Mouse (Mus musculus) intestine, embryonic 14.5 days (tissue): ENCODE results near the gene 4930579F01Rik. TPM values are rescaled to one million over a fixed set of nuclear protein-coding genes. Genes with fewer than 3 reads are reported as not detected.
A peak's percentile ranks its signal among the peaks of the same experiment; 100 is the strongest.

ENCODE experiments used
- ATAC-seq: fragments of 200-750 bp; cut with Nextera tagmentation; replicated peaks from 2 replicates; pipeline ENCODE4 v1.8.0; 2017; ENCODE audit warnings: low read depth, moderate number of reproducible peaks, moderate TSS enrichment, moderate library complexity; ENCODE audit not compliant: low FRiP score, low TSS enrichment
- DNase-seq: peaks from one replicate; pipeline ENCODE4 v3.0.0-alpha.2; 2018; ENCODE audit warnings: low spot score
- H3K27ac ChIP-seq: fragments of 300-500 bp; sonication (generic); 2 replicates; pipeline ENCODE4 v1.5.1; 2014; ENCODE audit warnings: low read depth, mild to moderate bottlenecking, control low read depth
- H3K27me3 ChIP-seq: fragments of 300-500 bp; sonication (generic); replicated peaks from 2 replicates; pipeline ENCODE4 v1.6.1; 2014; ENCODE audit warnings: low read length, control low read depth; ENCODE audit not compliant: control insufficient read depth, insufficient read depth
- H3K36me3 ChIP-seq: fragments of 300-500 bp; sonication (generic); 2 replicates; pipeline ENCODE4 v1.6.1; 2014; ENCODE audit warnings: low read length, control low read depth; ENCODE audit not compliant: control insufficient read depth, insufficient read depth
- H3K4me1 ChIP-seq: fragments of 300-500 bp; sonication (generic); replicated peaks from 2 replicates; pipeline ENCODE4 v1.6.1; 2014; ENCODE audit warnings: low read length, control low read depth, mixed read lengths; ENCODE audit not compliant: control insufficient read depth, insufficient read depth
- H3K4me2 ChIP-seq: fragments of 300-500 bp; sonication (generic); 2 replicates; pipeline ENCODE4 v1.6.1; 2014; ENCODE audit warnings: low read length
- H3K4me3 ChIP-seq: fragments of 300-500 bp; sonication (generic); 2 replicates; pipeline ENCODE4 v1.5.1; 2014; ENCODE audit warnings: low read depth, low read length, control low read depth, mixed read lengths
- H3K9ac ChIP-seq: fragments of 300-500 bp; sonication (generic); 2 replicates; pipeline ENCODE4 v1.6.1; 2014; ENCODE audit warnings: mild to moderate bottlenecking, low read length
- H3K9me3 ChIP-seq: fragments of 300-500 bp; sonication (generic); 2 replicates; pipeline ENCODE4 v1.6.1; 2016; ENCODE audit warnings: low read length, control low read depth; ENCODE audit not compliant: control insufficient read depth
- WGBS: fragments of 180-500 bp; shearing (Covaris S2); extraction: QIAGEN DNeasy Blood & Tissue Kit; methylation state at CpG from one replicate; pipeline ENCODE4 v1.1.7; 2014; 5-methylcytosine and 5-hydroxymethylcytosine counted together
- polyA plus RNA-seq: library from polyadenylated mRNA; unstranded; fragments of >200 nt; fragmentation: Nextera tagmentation; extraction: Ambion mirVana; gene quantifications from 2 replicates; pipeline ENCODE4 v1.2.1, GENCODE M21; 2014

The 4930579F01Rik gene
- polyA plus RNA-seq, 1 experiment from 2014 or later: not detected

DNA sequence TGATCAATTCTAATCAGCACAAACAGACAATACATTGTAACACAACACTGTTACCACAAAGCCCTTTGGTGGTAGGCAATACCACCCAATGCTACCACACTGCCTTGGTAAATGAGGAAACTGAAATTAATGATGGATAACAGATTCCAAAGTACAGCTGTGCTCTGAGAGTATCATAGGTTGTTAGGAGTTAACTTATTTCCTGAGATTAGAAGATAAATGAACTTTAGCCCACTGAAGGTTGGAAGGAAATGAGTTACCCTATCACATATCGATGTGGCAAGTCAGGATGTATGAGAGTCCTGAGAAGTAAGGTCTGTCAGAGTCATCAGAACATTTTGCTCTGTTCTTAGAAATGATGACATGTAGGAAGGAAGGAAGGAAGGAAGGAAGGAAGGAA, 59.1 kb downstream of the 4930579F01Rik start:
- Histone ChIP-seq H3K9me3 (no peaks in the 10 kb centered on the region), H3K36me3 (no peaks in the 10 kb centered on the region), H3K4me1 (no peaks in the 10 kb centered on the region), H3K4me3 (no peak overlapping the region), H3K27me3 (no peaks in the 10 kb centered on the region), H3K27ac (no peak overlapping the region), H3K4me2 (no peak overlapping the region), H3K9ac (no peak overlapping the region)
- ATAC-seq (no peak), DNase-seq (no peak)
- WGBS: 73% methylated on average over 1 of the region's 1 CpGs

DNA sequence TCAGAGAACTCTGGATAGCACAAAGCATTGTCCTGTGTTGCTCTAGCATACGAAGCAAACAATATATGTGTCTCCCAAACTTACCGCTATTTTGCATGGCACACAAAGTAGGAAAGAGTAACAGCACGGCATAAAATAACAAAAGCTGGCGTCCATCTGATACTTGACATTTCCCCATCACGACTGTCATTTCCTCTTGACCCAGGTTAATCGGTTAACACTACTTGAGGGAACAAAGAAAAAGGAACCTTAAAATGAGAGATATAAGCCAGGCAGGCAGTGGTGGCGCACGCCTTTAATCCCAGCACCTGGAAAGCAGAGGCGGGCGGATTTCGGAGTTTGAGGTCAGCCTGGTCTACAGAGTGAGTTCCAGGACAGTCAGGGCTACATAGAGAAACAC, 59.7 kb downstream of the 4930579F01Rik start:
- Histone ChIP-seq H3K9ac (no peak overlapping the region), H3K9me3 (no peaks in the 10 kb centered on the region), H3K4me1 (no peaks in the 10 kb centered on the region), H3K4me2 (no peak overlapping the region), H3K27ac (no peak overlapping the region), H3K27me3 (no peaks in the 10 kb centered on the region), H3K36me3 (no peaks in the 10 kb centered on the region), H3K4me3 (no peak overlapping the region)
- DNase-seq: peak; percentile 40
- WGBS: 81% methylated on average over 9 of the region's 11 CpGs
- no peak for ATAC-seq

DNA sequence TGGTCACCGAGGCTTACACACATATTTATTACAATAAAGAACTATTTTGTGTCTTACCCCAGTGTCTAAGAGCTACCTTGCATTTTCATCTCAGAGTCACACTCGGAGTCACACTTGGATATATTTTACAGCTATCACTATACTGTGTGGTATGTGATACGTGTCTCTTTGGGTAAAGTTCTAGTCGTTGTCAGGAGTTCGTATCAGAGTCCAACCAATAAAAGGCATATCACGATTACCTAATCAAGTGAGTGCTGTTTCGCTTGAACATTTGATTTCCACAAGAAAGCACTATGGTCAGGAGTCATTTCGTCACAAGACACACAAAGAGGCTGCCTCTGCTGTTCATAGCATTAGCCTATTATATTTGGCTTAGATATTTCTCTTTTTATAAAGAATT, 60.2 kb downstream of the 4930579F01Rik start:
- 87% methylated on average over 8 of the region's 8 CpGs for WGBS
- Histone ChIP-seq H3K27ac (no peak overlapping the region), H3K9me3 (no peaks in the 10 kb centered on the region), H3K4me1 (no peaks in the 10 kb centered on the region), H3K4me2 (no peak overlapping the region), H3K4me3 (no peak overlapping the region), H3K9ac (no peak overlapping the region), H3K36me3 (no peaks in the 10 kb centered on the region), H3K27me3 (no peaks in the 10 kb centered on the region)
- DNase-seq (no peak), ATAC-seq (no peak)

DNA sequence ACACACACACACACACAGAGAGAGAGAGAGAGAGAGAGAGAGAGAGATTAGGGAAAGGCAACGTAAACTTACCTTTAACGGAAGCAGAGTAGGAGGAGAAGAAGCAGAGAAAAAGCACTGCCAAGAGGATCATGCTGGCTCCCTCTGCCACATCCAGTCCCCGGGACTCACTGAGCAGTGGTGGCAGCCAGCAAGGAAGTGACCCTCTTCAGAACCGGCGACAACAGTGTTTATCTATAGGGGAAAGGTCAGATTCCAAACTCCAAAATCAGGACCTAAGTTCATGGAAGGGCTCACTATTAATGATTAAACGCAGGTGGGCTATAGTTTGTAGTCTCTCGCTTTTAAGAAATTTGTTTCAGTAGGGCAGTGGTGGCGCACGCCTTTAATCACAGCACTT, 62.5 kb downstream of the 4930579F01Rik start:
- Histone ChIP-seq H3K9me3 (no peaks in the 10 kb centered on the region), H3K4me2 (no peak overlapping the region), H3K9ac (no peak overlapping the region), H3K27me3 (no peaks in the 10 kb centered on the region), H3K4me1 (no peaks in the 10 kb centered on the region), H3K4me3 (0 out of 2 replicates have a peak overlapping the region, but pooled peaks have one; percentile 1), H3K27ac (peak overlapping the region; percentile 16; the same call in 1 of the 2 replicates), H3K36me3 (no peaks in the 10 kb centered on the region)
- DNase-seq (peak; percentile 50), ATAC-seq (0 out of 2 replicates have a peak, but pooled peaks have one; percentile 42)
- 48% methylated on average over 9 of the region's 9 CpGs for whole genome bisulfite sequencing

GRCm38 (mm10) chr3:138130692-138131091, 62.9 kb downstream of the 4930579F01Rik start:
- H3K36me3 ChIP-seq: no peaks in the 10 kb centered on the region
- no peak for ATAC-seq
- H3K4me1 ChIP-seq: no peaks in the 10 kb centered on the region
- H3K9me3 ChIP-seq: no peaks in the 10 kb centered on the region
- 77% methylated on average over 1 of the region's 1 CpGs for WGBS
- no peak overlapping the region; the same call in 1 of the 2 replicates for H3K4me2 ChIP-seq
- H3K4me3 ChIP-seq: 0 out of 2 replicates have a peak overlapping the region, but pooled peaks have one; percentile 1
- H3K27me3 ChIP-seq: no peaks in the 10 kb centered on the region
- H3K27ac ChIP-seq: peak overlapping the region; percentile 16; the same call in 1 of the 2 replicates
- peak; percentile 43 for DNase-seq
- H3K9ac ChIP-seq: no peak overlapping the region

- DNase-seq (peak; percentile 29), ATAC-seq (no peak)
- WGBS: 82% methylated on average over 6 of the region's 6 CpGs
- H3K27ac ChIP-seq: no peak overlapping the region
- H3K9ac ChIP-seq: no peak overlapping the region
- no peak overlapping the region for H3K4me2 ChIP-seq
- no peaks in the 10 kb centered on the region for H3K27me3 ChIP-seq
- H3K36me3 ChIP-seq: no peaks in the 10 kb centered on the region
- no peaks in the 10 kb centered on the region for H3K9me3 ChIP-seq
- H3K4me3 ChIP-seq: no peak overlapping the region
- H3K4me1 ChIP-seq: no peaks in the 10 kb centered on the region
Measured at GRCm38 (mm10) chr3:138129110-138129509, 64.5 kb downstream of the 4930579F01Rik start.

- H3K4me3 ChIP-seq: no peak overlapping the region
- ATAC-seq (no peak), DNase-seq (peak; percentile 24)
- no peak overlapping the region for H3K9ac ChIP-seq
- 82% methylated on average over 10 of the region's 10 CpGs for WGBS
- H3K9me3 ChIP-seq: no peaks in the 10 kb centered on the region
- no peak overlapping the region for H3K4me2 ChIP-seq
- no peaks in the 10 kb centered on the region for H3K27me3 ChIP-seq
- H3K27ac ChIP-seq: no peak overlapping the region
- no peaks in the 10 kb centered on the region for H3K4me1 ChIP-seq
- no peaks in the 10 kb centered on the region for H3K36me3 ChIP-seq
Measured at GRCm38 (mm10) chr3:138123842-138124241, 69.8 kb downstream of the 4930579F01Rik start.

GRCm38 (mm10) chr3:138121461-138121860, 72.2 kb downstream of the 4930579F01Rik start:
- ATAC-seq: no peak
- no peaks in the 10 kb centered on the region for H3K4me1 ChIP-seq
- H3K4me3 ChIP-seq: no peak overlapping the region
- no peak overlapping the region for H3K4me2 ChIP-seq
- H3K27me3 ChIP-seq: no peaks in the 10 kb centered on the region
- H3K9me3 ChIP-seq: no peaks in the 10 kb centered on the region
- no peak overlapping the region for H3K9ac ChIP-seq
- no peak for DNase-seq
- no peak overlapping the region for H3K27ac ChIP-seq
- H3K36me3 ChIP-seq: no peaks in the 10 kb centered on the region
- 93% methylated on average over 2 of the region's 2 CpGs for WGBS

- H3K4me2 ChIP-seq: no peak overlapping the region
- DNase-seq (peak; percentile 41), ATAC-seq (no peak)
- no peaks in the 10 kb centered on the region for H3K4me1 ChIP-seq
- H3K4me3 ChIP-seq: no peak overlapping the region
- H3K27ac ChIP-seq: no peak overlapping the region
- H3K9me3 ChIP-seq: no peaks in the 10 kb centered on the region
- WGBS: 92% methylated on average over 16 of the region's 16 CpGs
- no peaks in the 10 kb centered on the region for H3K36me3 ChIP-seq
- H3K27me3 ChIP-seq: no peaks in the 10 kb centered on the region
- no peak overlapping the region for H3K9ac ChIP-seq
Measured at GRCm38 (mm10) chr3:138119444-138120105, 74.0 kb downstream of the 4930579F01Rik start.
